Mouse (Mus musculus): ENCODE data around the gene Acbd3. TPM values are rescaled to one million over a fixed set of nuclear protein-coding genes. Genes with fewer than 3 reads are reported as not detected.

The Acbd3 gene
- polyA plus RNA-seq (2012; ENCODE audit: low replicate concordance): 3.6 and 4.6 TPM in 2 replicates

DNA sequence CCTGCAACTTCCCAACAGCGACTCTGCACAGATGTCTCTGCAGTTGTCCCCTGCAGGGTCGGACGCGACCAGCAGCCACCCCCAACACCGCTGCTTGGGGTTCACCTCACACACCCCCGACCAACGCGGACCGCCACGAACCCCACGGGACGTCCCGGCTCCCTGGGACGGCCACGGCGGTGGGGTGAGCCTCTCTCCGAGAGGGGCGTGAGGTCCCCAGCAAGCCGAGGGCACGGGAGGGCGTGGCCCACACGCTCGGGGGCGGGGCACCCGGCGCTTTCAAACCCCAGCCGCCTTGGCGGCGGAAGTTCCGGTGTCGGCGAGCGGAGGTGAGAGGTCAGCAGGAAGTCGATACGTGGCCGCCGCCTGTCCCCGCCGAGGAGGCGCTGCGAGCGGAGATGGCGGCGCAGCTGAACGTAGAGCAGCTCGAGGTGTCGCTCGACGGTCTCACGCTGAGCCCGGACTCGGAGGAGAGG is at the start of gene Acbd3:
Acbd3 (plus strand) TSS at position 340 of the 476 bp plus-strand sequence.

GRCm38 (mm10) chr1:180696626-180697352 is 29.1 kb upstream of the Acbd3 start, which contains the start of gene Mixl1:
Gene Mixl1 (minus strand): TSS chr1:180697034.

Other genes starting within 250 kb of the Acbd3 start
- 0.11 and 0.14 TPM in 2 replicates for gene Stum, start 242.5 kb upstream of the Acbd3 start, polyA plus RNA-seq (2012; ENCODE audit: low replicate concordance)
- gene Parp1, start 157.1 kb upstream of the Acbd3 start, polyA plus RNA-seq (2012; ENCODE audit: low replicate concordance): 46.0 and 105 TPM in 2 replicates
- 0.07 and 1.2 TPM in 2 replicates for gene Lin9, start 84.9 kb upstream of the Acbd3 start, polyA plus RNA-seq (2012; ENCODE audit: low replicate concordance)
- gene Mixl1, start 29.0 kb upstream of the Acbd3 start, polyA plus RNA-seq (2012; ENCODE audit: low replicate concordance): not detected in 2 replicates
- 59.5 and 513 TPM in 2 replicates for gene H3f3a, start 87.9 kb downstream of the Acbd3 start, polyA plus RNA-seq (2012; ENCODE audit: low replicate concordance)
- gene Sde2, start 125.1 kb downstream of the Acbd3 start, polyA plus RNA-seq (2012; ENCODE audit: low replicate concordance): 3.2 and 14.2 TPM in 2 replicates
- gene Lefty2, start 167.1 kb downstream of the Acbd3 start, polyA plus RNA-seq (2012; ENCODE audit: low replicate concordance): not detected in 2 replicates
- gene Pycr2, start 178.2 kb downstream of the Acbd3 start, polyA plus RNA-seq (2012; ENCODE audit: low replicate concordance): 353 and 400 TPM in 2 replicates
- gene Lefty1, start 209.0 kb downstream of the Acbd3 start, polyA plus RNA-seq (2012; ENCODE audit: low replicate concordance): 10.0 and 16.2 TPM in 2 replicates
- 15.9 and 22.0 TPM in 2 replicates for gene Tmem63a, start 216.3 kb downstream of the Acbd3 start, polyA plus RNA-seq (2012; ENCODE audit: low replicate concordance)

Data from leukemia stem cell, adult 10-12 weeks (primary cell).